Mouse (Mus musculus) midbrain, embryonic 10.5 days (tissue): ENCODE data around the gene Hspa1l. TPM values are rescaled to one million over a fixed set of nuclear protein-coding genes. Genes with fewer than 3 reads are reported as not detected.
"Not testable (repeated sequence)": the region's sequence is repeated elsewhere in the genome, so short reads cannot be mapped to it uniquely, and the experiment has no call there.

Source experiments
- DNase-seq: peaks from one replicate; pipeline ENCODE4 v3.0.0-alpha.2; 2017; ENCODE audit warnings: low spot score
- H3K27ac ChIP-seq: fragments of 300-500 bp; sonication (generic); replicated peaks from 2 replicates; pipeline ENCODE4 v1.5.1; 2016; ENCODE audit warnings: mild to moderate bottlenecking
- H3K27me3 ChIP-seq: fragments of 300-500 bp; sonication (generic); 2 replicates; pipeline ENCODE4 v1.6.1; 2016; ENCODE audit warnings: low read depth, mild to moderate bottlenecking; ENCODE audit not compliant: poor library complexity, severe bottlenecking
- H3K36me3 ChIP-seq: fragments of 300-500 bp; sonication (generic); 2 replicates; pipeline ENCODE4 v1.6.1; 2016; ENCODE audit warnings: mild to moderate bottlenecking, moderate library complexity
- H3K4me1 ChIP-seq: fragments of 300-500 bp; sonication (generic); 2 replicates; pipeline ENCODE4 v1.6.1; 2016
- H3K4me3 ChIP-seq: fragments of 300-500 bp; sonication (generic); 2 replicates; pipeline ENCODE4 v1.5.1; 2016; ENCODE audit warnings: mild to moderate bottlenecking, moderate library complexity
- H3K9me3 ChIP-seq: fragments of 300-500 bp; sonication (generic); replicated peaks from 2 replicates; pipeline ENCODE4 v1.6.1; 2016; ENCODE audit warnings: mild to moderate bottlenecking
- WGBS: fragments of 180-500 bp; shearing (Covaris S2); methylation state at CpG from one replicate; pipeline ENCODE4 v1.1.7; 2016; 5-methylcytosine and 5-hydroxymethylcytosine counted together
- polyA plus RNA-seq: library from polyadenylated mRNA; unstranded; fragments of >200 nt; fragmentation: Nextera tagmentation; extraction: Ambion mirVana; gene quantifications from 2 replicates; pipeline ENCODE4 v1.2.1, GENCODE M21; 2016

Gene Hspa1l
- polyA plus RNA-seq, 1 experiment from 2014 or later = 0.81 TPM

GRCm38 (mm10) chr17:34941344-34942041 lies 31.0 kb upstream of the Hspa1l start:
- H3K27ac ChIP-seq = peak overlapping the region; percentile 83
- peak; percentile 64 for DNase-seq
- peaks cover 8% of the 10 kb centered on the region for H3K4me1 ChIP-seq
- H3K36me3 ChIP-seq = no peaks in the 10 kb centered on the region
- H3K27me3 ChIP-seq = no peaks in the 10 kb centered on the region
- 8% methylated on average over 15 of the region's 15 CpGs for WGBS
- no peaks in the 10 kb centered on the region for H3K9me3 ChIP-seq
- peak overlapping the region; percentile 53 for H3K4me3 ChIP-seq

GRCm38 (mm10) chr17:34943128-34943815 lies 29.2 kb upstream of the Hspa1l start:
- Histone ChIP-seq H3K9me3 (no peaks in the 10 kb centered on the region), H3K36me3 (no peaks in the 10 kb centered on the region), H3K4me1 (peaks cover 8% of the 10 kb centered on the region), H3K27ac (no peak overlapping the region), H3K27me3 (no peaks in the 10 kb centered on the region), H3K4me3 (no peak overlapping the region)
- WGBS = 90% methylated on average over 4 of the region's 4 CpGs
- DNase-seq = no peak

GRCm38 (mm10) chr17:34944362-34944761 lies 28.1 kb upstream of the Hspa1l start:
- no peaks in the 10 kb centered on the region for H3K27me3 ChIP-seq
- H3K27ac ChIP-seq = no peak overlapping the region
- H3K4me3 ChIP-seq = no peak overlapping the region
- DNase-seq = no peak
- peaks cover 2% of the 10 kb centered on the region for H3K36me3 ChIP-seq
- H3K9me3 ChIP-seq = no peaks in the 10 kb centered on the region
- peaks cover 8% of the 10 kb centered on the region for H3K4me1 ChIP-seq

- Histone ChIP-seq H3K9me3 (no peaks in the 10 kb centered on the region), H3K4me3 (no peak overlapping the region), H3K27ac (no peak overlapping the region), H3K36me3 (peaks cover 24% of the 10 kb centered on the region), H3K27me3 (no peaks in the 10 kb centered on the region), H3K4me1 (peaks cover 15% of the 10 kb centered on the region)
- DNase-seq = no peak
- 94% methylated on average over 5 of the region's 5 CpGs for WGBS
Measured at GRCm38 (mm10) chr17:34946486-34947140, 25.9 kb upstream of the Hspa1l start.

GRCm38 (mm10) chr17:34947606-34948005 lies 24.9 kb upstream of the Hspa1l start:
- H3K36me3 ChIP-seq = peaks cover 25% of the 10 kb centered on the region
- H3K4me1 ChIP-seq = peaks cover 11% of the 10 kb centered on the region
- H3K4me3 ChIP-seq = no peak overlapping the region
- WGBS = 37% methylated on average over 8 of the region's 8 CpGs
- DNase-seq = peak; percentile 46
- H3K27me3 ChIP-seq = no peaks in the 10 kb centered on the region
- H3K9me3 ChIP-seq = no peaks in the 10 kb centered on the region
- no peak overlapping the region for H3K27ac ChIP-seq

- H3K4me3 ChIP-seq = not testable (repeated sequence)
- DNase-seq = peak; percentile 24
Measured at GRCm38 (mm10) chr17:34948721-34949552, 23.6 kb upstream of the Hspa1l start.

DNA sequence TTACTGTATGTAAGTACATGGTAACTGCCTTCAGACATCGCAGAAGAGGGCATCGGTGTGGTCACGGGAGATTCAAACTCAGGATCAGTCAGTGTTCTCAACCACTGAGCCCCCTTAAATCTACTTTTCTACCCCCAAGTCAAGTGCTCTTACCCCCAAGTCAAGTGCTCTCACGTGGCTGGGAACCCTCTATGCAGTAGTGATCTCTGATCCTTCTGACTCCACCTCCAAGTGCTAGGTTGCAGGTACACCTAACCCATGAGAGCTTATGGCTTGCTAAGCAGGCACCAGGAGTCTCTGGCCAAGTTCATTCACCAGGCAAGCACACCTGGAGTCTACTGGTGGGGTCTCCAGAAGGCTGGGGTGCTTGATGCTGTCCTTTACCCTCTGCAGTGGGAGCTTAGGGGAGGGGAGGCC lies 22.9 kb upstream of the Hspa1l start:
- H3K4me3 ChIP-seq = peak overlapping the region; percentile 78; the same call in 1 of the 2 replicates
- no peaks in the 10 kb centered on the region for H3K9me3 ChIP-seq
- peaks cover 11% of the 10 kb centered on the region for H3K4me1 ChIP-seq
- peaks cover 25% of the 10 kb centered on the region for H3K36me3 ChIP-seq
- DNase-seq = peak; percentile 53
- WGBS = 39% methylated on average over 4 of the region's 4 CpGs
- H3K27me3 ChIP-seq = peaks cover 3% of the 10 kb centered on the region; the same call in 1 of the 2 replicates
- H3K27ac ChIP-seq = peak overlapping the region; percentile 99; the same call in 1 of the 2 replicates

More at GRCm38 (mm10) chr17:34948721-34949552, 23.6 kb upstream of the Hspa1l start:
- 66% methylated on average over 9 of the region's 9 CpGs for WGBS
- not testable (repeated sequence) for H3K9me3 ChIP-seq, H3K27ac ChIP-seq, H3K27me3 ChIP-seq
- H3K36me3 ChIP-seq = peaks cover 25% of the 10 kb centered on the region
- peaks cover 11% of the 10 kb centered on the region for H3K4me1 ChIP-seq

DNA sequence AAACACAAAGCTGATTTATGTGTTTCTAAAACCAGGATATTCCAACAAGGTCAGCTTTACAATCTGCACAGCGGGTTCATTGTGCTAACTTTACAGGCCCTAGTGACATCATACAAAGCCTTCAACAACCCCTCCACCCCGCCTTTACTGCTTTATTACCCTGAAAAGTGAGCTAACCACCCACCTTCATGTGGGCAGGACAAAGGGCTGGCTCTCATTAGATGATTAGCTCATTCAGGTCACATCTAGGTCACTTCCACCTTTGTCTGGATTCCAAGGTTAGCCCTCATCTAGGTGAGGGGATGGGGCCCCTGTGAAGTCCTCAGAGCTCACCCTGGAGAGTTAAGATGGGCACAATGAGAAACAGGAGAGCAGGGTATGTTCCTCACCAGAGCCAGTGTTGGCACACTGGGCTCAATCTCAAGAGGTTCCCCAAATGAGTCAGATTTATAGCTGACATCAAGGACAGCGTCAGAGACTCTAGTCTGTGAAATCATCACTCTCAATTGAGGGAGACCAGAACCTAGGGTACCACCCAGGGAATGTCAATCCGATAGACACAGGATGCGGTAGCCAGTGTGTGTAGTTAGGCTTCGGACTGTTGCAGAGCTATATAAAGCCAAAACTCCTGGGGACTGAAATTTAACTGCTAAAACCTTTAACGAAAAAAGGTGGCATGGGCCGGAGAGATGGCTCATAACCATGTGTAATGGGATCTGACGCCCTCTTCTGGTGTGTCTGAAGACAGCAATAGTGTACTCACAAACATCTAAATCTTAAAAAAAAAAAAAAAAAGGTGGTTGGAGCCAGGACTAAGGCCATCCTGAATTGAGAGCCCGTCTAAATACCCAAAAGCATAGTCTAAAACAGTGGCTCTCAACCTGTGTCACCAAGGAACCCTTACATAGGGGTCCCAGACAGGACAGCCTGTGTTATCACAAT lies 21.7 kb upstream of the Hspa1l start:
- peaks cover 11% of the 10 kb centered on the region for H3K4me1 ChIP-seq
- H3K27ac ChIP-seq = peak overlapping the region; percentile 99
- peak overlapping the region; percentile 78 for H3K4me3 ChIP-seq
- WGBS = 34% methylated on average over 10 of the region's 10 CpGs
- H3K27me3 ChIP-seq = peaks cover 15% of the 10 kb centered on the region
- no peaks in the 10 kb centered on the region for H3K9me3 ChIP-seq
- H3K36me3 ChIP-seq = peaks cover 25% of the 10 kb centered on the region
- no peak for DNase-seq

GRCm38 (mm10) chr17:34951636-34952377 lies 20.7 kb upstream of the Hspa1l start:
- DNase-seq = no peak
- Histone ChIP-seq H3K27ac (peak overlapping the region; percentile 99), H3K36me3 (peaks cover 25% of the 10 kb centered on the region), H3K4me1 (peaks cover 11% of the 10 kb centered on the region), H3K4me3 (peak overlapping the region; percentile 78), H3K27me3 (peaks cover 25% of the 10 kb centered on the region), H3K9me3 (no peaks in the 10 kb centered on the region)
- WGBS = under 1% methylated on average over 29 of the region's 29 CpGs

- Histone ChIP-seq H3K27ac (peak overlapping the region; percentile 99), H3K4me1 (peaks cover 11% of the 10 kb centered on the region), H3K9me3 (no peaks in the 10 kb centered on the region), H3K4me3 (peak overlapping the region; percentile 78), H3K27me3 (peaks cover 32% of the 10 kb centered on the region), H3K36me3 (peaks cover 25% of the 10 kb centered on the region)
- peak; percentile 86 for DNase-seq
- under 1% methylated on average over 23 of the region's 23 CpGs for WGBS
Measured at GRCm38 (mm10) chr17:34952378-34953040, 20.0 kb upstream of the Hspa1l start.
